Mouse (Mus musculus): ENCODE results near the gene Aldh3b2.
A peak's percentile ranks its signal among the peaks of the same experiment; 100 is the strongest.

The Aldh3b2 gene

DNA sequence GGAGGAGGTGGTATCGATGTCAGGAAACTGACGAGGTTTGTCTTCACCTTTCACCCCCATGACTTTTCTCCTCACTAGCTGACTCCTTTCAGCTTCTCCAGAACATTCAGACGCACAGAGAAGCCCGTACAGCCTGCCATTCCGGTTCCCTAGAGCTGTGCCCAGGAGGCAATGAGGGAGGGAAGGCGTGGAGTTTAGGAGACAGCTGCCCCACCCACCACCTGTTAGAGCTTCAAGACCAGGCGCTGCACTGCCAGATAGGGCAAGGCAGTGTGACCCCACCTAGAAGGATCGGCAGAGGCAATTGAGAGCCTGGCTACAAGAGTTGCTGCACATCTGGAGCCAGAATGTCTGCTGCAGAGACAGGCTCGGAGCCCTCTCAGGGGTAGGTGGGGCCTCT lies at the start of gene Aldh3b2:
Gene Aldh3b2, plus strand, starts transcription at position 100 of the 400 bp plus-strand sequence.
- no peak for DNase-seq (ENCODE audit: low read depth, low spot score)

DNA sequence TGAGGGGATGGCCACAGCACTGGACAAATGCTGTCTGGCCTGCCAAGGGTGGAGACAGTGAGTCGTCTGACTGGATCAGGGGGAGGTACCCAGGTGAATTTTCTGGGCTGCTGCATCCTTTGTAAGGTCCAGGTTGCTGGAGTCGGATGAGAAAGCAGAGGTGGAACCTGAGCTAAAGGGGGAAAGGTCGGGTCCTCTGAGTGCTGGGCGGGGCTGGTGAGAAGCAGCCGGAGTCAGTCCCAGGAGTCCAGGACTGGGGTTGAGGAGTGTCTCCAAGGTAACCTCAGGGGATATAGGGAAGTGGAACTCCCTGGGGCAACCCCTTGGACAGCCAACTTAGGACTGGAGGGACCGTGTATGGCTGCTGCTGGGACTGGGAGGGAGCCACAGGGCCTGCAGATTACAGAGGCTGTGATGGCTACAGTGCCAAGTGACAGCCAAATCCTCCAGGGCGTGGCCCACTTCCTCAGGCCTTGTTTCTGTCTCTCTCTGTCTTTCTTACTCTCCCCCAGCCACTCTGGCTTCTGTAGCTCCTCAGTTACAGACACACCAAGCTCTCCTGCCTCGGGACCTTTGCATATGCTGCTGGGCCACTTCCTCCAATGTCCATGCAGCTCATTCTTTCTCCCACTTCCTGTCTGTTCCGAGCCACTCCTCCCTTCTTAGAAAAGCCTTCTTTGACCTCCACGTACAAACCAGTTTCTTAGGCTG lies 49.3 kb upstream of the Aldh3b2 start:
- DNase-seq (ENCODE audit: low read depth, low spot score): peak; percentile 83

DNA sequence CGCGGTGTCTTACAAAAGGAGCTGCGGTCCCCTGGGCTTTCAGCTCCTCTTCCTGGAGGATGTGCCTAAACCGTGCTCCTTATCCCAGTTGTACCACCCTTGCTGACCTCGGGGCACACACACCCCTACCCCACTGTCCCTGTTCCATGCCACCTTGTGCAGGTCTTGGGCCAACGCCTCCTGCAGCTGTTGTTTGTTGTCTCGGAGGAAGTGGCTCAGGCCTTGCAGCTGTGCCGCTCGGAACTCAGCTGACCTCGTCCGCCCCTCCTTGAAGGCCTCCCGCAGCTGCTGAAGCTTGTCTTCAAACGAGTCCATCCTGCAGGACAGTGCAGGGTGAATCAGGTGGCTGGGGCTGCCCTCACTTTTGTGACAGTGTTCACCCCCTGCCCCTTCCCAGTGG lies 48.5 kb upstream of the Aldh3b2 start:
- peak; percentile 89 for DNase-seq (ENCODE audit: low read depth, low spot score)

DNA sequence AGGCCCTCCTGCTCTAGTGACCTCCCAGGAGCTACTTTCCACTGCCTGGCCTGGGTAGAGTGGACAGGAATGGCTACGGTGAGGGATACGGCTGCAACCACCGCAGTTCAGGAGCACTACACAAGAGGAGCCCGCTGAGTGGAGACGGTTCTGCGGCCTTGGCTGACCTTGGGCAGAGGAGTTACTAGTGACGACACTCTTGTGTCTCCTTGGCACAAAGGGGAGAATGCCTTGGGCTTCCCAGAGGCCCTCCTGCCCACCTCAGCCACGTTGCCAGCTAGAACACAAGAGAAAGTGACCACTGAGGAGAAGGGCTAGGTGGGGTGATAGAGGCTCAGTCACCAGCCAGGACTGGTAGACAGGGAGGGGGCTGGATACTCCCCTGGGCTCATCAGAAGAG lies 47.9 kb upstream of the Aldh3b2 start:
- no peak for DNase-seq (ENCODE audit: low read depth, low spot score)

DNA sequence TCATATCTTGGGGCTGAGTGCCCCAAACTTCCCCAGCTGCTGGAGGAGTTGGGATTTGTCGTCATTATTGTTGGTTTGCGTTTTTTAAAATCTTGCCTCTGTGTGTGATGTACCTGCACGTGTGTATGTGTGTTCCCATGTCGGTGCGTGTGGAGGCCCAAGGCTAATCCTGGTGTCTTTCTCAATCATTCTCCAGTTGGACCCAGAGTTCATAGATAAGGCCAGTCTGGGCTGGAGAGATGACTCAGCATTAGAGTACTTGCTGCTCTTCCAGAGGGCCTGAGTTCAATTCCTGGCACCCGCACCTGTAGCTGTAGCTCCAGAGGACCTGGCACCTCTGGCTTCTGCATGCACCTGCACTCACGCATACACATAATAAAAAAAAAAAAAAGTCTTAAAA lies 47.3 kb upstream of the Aldh3b2 start:
- DNase-seq (ENCODE audit: low read depth, low spot score): no peak

DNA sequence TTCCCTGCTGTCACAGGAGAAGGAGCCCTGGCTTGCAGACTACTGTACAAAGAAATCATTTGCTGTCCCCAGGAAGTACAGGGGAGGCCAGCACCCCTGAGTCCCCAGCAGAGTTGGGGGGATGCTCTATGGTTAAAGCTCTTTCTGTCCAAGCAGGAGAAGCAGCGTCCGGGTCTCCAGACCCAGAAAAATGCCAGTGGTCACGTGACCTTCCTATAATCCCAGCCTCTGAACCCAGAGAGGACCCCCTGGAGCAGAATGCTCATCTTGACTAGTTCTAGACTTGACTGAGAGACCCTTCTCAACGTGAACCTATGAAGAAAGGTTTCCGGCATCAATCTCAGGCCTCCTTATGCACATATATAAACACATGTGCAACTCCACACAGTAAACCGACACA lies 46.3 kb upstream of the Aldh3b2 start:
- no peak for DNase-seq (ENCODE audit: low read depth, low spot score)

DNA sequence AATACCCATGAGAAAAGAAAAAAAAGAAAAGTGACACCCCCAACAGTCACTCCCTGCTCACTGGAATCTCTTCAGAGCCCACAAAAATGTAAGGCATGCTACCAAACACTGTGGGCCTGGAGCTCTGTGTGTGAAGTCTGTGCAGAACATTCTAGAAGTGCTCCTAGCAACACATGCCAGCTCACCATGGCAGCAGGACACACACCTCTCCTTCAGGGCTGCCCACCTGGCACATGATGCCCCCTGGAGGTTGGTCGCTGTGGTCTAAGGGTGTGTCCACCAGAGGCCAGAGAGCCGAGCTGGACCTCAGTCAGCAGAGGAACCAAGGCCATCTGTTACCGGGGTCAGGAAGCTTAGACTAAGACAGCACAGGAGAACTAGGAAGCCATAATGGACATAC lies 45.8 kb upstream of the Aldh3b2 start:
- no peak for DNase-seq (ENCODE audit: low read depth, low spot score)

DNA sequence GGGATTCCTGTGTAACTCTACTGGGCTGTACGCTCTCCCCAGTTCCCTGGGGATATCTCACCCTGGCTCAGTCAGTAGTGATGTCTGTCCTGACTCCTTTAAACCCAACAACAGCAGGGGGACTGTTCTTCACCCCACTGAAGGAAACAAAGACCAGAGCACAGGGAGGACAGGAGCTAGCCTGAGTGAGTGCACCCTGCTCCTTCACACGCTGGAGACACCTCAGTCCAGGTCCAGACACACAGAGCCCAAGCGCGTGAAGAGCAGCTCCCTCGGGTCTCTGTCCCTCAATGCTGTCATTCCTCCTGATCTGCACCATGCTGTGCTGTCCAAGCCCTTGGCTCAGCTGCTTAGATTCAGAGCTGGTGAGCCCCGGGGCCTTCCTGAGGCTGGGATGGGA lies 45.4 kb upstream of the Aldh3b2 start:
- DNase-seq (ENCODE audit: low read depth, low spot score): no peak

DNA sequence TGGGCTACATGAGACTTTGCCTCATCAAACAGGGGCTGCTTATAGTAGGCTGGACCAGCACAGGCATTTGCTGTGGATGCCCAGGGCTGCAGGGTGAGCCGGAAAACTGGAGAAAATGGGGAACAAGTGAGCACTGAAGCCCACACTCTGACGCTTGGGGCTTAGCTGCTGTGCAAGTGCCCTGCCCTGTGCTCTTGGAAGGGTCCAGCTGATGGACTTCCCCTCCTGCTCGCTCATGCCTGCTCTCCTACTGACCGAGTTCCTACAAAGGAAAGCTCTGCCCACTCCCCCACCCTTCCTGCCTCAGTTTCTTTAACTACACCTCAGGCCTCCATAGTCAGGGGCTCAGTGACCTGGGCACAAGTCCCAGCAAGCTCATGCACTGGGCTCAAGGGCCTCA lies 44.1 kb upstream of the Aldh3b2 start:
- no peak for DNase-seq (ENCODE audit: low read depth, low spot score)

DNA sequence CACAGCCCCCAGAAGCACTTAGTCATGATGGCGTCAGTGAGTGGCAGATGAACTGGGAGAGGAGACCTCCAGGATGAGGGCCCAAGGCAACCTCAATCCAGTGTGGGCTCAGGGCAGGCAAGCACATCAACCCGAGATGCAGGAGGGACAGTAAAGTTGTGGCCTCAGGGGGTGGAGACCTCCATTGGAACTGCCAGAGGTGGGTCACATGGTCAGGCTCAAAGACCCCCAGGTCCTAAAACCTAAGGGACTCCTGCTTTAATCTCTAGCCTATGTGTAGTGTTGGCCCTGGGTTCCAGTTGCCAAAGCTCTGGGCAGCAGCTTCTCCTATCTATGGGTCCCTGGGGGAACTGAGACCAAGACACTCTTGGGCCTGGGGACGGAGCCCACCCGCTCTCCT lies 43.3 kb upstream of the Aldh3b2 start:
- DNase-seq (ENCODE audit: low read depth, low spot score): no peak

DNA sequence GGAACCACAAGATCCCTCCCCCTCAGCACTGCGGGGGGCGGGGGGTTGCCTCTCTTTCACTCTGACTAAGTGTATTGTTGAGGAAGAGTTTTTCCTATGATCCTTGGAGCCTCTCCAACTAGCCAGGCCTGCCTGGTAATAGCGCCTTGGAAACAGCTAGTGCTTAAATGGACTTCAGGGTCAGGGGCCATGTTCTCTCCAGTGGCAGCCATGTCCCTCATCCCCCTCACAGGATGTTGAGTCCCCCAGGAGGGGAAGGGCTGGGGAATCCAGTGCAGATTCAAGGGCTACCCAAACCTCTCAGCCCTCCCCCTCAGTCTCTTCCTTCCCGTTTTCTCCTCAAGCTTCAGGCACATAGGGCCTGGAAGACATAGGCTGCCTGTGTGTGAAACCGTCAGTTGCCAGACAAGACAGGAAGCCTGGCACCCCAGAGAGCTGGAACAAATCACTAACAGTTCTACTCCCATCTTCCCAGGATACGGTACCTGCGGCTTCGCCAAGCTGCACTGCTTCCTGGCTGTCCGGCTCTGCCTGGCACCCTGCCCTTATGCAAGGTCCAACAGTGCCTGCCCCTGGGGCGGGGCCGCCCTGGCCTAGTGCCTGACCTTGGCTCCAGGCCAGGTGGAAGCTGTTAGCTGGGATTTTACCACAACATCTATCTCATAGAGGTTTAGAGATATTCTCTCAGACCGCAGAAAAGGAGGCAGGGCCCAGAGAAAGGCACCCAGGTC lies 42.8 kb upstream of the Aldh3b2 start, which contains the start of gene Aldh3b1:
Gene Aldh3b1, minus strand, starts transcription at position 598 of the 731 bp plus-strand sequence.
- no peak for DNase-seq (ENCODE audit: low read depth, low spot score)

DNA sequence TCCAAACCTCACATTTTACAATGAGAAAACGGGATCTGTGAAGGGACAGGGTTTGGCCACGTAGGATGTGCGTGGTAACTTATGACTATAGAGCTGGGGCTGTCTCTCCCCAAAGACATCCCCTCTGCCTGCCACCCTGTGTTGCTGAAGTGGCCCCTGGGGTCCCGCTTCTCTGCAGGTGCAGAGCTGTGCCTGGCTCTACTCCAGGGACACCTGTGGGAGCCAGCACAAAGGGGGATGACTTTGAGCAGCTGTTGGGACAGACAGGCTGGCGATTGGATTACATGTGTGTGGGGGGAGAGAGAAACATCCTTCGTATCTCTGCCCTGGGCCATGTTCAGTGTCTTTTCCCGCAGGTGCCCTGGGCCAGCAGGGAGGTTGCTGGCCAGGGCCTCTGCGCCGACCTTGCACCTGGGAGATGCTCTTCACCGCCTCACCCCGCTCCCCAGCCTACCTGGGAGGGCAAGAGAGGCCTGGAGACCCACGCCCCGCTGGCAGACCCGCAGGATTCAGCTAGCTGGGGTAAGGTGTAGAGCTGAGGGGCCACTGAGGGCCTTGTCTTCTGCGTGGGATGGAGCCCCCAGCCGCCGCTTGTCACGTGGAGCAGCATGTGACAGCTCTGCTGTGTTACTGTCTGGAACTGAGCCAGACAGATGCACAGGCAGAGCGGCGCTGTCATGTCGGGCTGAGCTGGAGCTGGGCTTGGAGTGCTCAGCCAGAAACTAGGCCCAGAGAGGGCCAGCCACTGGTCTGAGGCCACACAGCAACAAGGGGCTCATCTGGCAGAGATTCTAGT lies 41.7 kb upstream of the Aldh3b2 start:
- peak; percentile 65 for DNase-seq (ENCODE audit: low read depth, low spot score)

DNA sequence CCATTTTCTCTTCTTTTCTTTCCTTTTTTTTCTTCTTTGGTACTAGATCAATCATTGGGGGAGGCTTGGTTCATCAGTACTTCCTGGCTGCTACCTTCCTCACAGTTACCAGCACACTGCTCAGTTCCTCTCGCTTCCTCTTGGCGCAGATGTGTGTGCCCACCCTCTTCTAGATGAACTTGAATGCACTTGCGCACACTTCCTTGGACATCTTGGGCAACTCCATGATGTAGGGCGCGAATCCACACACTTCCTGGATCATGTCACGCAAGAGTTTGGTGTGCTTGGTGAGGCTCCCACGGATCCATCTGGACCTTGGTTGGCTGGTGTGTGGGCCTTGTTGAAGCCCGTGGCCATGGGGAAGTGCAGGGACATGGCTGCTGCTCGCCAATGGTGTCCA lies 40.4 kb upstream of the Aldh3b2 start:
- DNase-seq (ENCODE audit: low read depth, low spot score): peak; percentile 86

DNA sequence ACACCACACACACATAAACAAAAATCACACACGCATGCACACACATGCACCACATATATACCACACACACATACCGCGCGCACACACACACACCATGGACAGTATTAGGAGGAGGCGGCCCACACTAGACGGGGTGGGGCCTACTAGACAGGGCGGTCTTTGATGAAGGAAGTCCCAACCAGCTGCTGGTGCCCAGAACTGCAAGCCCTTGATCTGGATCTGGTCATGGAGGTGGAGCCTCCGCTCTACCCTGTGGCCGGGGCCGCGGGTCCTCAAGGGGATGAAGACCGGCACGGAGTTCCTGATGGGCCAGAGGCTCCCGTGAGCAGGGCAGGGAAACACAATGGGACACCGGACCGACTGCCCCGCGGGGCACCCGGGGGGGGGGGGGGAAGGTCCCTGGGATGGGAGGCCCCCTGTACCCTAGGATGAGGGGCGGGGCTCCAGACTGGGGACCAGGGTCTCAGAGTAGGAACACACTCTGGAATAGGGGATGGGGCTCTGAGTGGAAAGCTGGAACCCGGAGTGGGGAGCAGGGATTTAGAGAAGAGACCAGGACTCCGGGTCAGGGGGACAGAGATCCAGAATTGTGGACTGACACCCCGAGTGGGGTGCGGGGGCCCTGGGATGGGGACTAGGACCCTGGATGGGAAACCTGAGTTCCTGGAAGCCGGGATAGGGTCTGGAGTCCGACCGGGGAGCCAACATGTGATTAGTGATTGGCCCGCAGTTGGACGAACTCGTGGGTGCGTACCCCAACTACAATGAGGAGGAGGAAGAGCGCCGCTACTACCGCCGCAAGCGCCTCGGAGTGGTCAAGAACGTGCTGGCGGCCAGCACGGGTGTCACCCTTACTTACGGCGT lies 36.9 kb upstream of the Aldh3b2 start, which contains the start of gene Unc93b1:
Gene Unc93b1, plus strand, starts transcription at position 155 of the 864 bp plus-strand sequence.
- peak; percentile 91 for DNase-seq (ENCODE audit: low read depth, low spot score)

DNA sequence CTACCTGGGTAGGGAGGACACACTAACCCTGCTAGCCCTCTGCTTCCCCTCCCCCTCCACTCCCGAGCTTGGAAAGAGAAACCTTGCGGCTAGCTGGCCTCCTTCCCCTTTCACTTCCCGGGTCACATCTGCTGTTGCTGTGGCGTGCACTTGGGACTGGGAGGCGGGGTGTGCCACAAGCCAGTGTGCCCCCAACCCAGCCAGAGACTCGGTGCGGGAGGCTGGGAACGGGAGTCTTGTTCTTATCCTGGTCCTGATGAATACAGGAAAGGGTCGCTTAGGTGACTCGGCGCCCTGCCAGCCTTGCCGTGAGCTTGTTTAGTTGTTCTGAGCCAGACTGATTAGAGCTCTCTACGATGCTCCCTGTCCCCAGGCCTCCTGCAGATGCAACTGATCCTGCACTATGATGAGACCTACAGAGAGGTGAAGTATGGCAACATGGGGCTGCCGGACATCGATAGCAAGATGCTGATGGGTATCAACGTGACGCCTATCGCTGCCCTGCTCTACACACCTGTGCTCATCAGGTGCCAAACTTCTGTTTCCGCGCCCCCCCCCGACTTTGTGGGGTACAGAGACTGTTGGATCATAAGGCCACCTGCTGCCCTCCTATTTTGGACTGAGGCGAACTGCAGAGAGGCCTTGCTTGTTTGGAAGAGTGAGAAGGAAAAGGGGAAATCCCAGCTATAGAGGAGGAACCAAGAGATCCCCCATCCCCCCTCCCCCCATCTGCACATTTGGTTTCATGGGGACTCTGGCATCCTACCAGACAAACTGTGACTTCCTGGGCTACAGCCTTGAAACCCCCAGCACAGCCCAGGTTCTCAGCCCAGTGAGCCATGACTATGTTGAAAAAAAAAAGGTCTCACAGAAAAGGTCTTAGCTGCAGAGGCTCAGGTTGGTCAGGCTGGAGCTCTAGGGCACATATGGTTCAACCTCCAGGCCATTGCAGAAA lies 36.0 kb upstream of the Aldh3b2 start:
- peak; percentile 94 for DNase-seq (ENCODE audit: low read depth, low spot score)

DNA sequence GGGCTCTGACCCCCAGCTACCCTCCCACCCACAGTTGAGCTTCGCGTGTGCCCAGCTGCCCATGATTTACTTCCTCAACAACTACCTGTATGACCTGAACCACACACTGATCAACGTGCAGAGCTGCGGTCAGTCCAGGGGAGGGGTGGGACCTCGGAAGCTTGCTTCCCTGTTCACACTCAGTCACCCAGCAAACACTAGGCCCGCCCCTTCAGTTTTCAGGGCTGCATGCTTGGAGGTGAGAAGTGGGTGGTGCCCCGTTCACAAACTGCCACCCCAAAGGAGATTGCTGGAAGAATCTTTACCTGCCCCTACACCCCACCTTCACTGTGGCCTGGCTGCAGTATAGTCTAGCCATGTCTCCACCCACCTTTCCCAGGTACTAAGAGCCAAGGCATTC lies 29.8 kb upstream of the Aldh3b2 start:
- DNase-seq (ENCODE audit: low read depth, low spot score): peak; percentile 81

DNA sequence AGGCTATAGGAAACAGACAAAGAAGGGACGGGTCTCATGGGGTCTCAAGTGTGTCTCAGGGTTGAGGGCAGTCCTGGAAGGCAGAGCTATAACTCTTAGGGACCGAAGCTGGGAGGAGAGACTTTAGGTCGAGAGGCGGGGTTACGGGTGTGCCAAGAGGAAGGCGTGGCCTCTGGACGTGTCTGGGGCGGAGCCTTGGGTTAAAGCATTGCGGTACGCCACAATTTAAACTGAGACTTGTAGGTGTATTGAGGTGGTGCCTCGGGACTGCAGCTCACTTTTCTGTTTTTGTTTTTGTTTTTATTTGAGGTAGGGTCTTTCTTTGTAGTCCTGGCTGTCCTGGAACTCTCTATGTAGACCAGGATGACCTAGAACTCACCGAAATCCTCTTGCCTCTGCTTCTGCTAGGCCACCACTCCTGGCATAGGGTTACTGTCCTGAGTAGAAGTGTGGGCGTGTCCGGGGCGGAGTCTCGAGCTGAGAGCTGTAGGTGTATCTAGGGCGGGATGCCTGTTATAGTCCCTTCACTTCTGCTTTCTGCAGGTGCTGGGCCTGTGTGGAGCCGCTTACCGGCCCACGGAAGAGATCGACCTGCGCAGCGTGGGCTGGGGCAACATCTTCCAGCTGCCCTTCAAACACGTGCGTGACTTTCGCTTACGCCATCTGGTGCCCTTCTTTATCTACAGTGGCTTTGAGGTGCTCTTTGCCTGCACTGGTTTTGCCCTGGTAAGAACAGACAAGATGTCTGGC lies 29.0 kb upstream of the Aldh3b2 start:
- DNase-seq (ENCODE audit: low read depth, low spot score): peak; percentile 98

DNA sequence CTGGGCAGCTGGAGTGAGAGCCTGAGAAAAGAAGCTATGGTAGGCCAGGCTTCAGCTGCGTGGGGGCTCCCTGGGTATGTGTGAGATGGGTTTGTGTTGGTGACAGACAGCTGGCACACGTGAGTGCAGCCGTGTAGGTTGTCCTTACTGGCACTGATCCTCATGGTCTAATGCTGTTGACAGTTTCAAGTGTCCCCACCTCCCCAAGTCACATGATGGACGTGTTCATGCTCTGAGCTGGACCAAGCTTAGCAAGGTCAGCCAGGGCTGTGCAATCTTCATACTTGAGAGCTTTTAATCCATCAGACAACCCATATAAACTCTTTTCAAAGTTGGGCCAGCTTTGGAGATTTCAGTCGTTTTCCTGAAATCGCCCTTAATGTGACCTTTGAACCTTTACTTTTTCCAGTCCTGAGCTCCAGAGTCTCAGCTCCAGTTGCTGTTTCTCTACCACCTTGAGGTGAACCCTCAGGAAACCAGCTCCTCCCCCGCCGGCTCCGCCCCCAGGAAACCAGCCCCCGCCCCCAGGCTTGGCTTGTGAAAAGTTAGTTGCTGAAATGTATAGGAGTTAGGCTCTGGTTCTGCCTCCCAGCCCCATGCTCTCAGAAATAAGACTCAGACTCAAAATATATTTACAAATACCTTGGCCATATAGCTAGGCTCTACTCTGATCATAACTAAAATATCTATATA lies 26.1 kb upstream of the Aldh3b2 start:
- DNase-seq (ENCODE audit: low read depth, low spot score): peak; percentile 31

DNA sequence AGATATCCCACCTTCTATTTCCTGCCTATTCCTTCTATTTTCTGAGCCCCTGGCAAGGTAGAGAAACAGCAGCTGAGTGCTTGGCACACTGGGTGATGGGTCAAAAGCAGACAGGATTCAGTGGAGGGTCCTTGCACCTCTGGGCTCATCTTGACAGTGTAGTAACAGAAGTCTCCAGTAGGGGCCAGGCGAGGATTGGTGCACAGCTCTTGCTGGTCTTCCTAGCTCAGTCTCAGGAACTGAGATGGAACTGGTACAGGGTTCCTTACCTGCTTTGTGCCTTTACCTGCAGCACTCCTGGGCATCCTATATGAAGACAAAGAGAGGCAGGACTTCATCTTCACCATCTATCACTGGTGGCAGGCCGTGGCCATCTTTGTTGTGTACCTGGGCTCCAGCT lies 25.4 kb upstream of the Aldh3b2 start:
- DNase-seq (ENCODE audit: low read depth, low spot score): peak; percentile 69

Data from A20 (cell line).